Mouse (Mus musculus): ENCODE data around the gene Mgat5. TPM values are rescaled to one million over a fixed set of nuclear protein-coding genes. Genes with fewer than 3 reads are reported as not detected.

Gene Mgat5
- polyA plus RNA-seq, 1 experiment from 2014 or later: 5.1 TPM

- WGBS: 76% methylated on average over 3 of the region's 3 CpGs
- Histone ChIP-seq H3K27me3 (replicated peaks; ENCODE audit: control insufficient read depth, insufficient read depth, low read length) (no peaks in the 10 kb centered on the region), H3K4me1 (ENCODE audit: control insufficient read depth, insufficient read depth, low read length) (no peaks in the 10 kb centered on the region), H3K9me3 (ENCODE audit: control insufficient read depth, low read length) (0 out of 2 replicates have a peak, but pooled peaks cover 3% of the 10 kb centered on the region), H3K4me3 (ENCODE audit: low read depth, low read length) (no peak overlapping the region), H3K9ac (ENCODE audit: low read depth, low read length) (no peak overlapping the region), H3K4me2 (ENCODE audit: low read depth, low read length) (no peak overlapping the region), H3K27ac (replicated peaks; ENCODE audit: low read depth, low read length) (no peak overlapping the region), H3K36me3 (ENCODE audit: control insufficient read depth, insufficient read depth, low read length) (no peaks in the 10 kb centered on the region)
- ATAC-seq (ENCODE audit: low read depth) (no peak), DNase-seq (ENCODE audit: low spot score) (no peak)
Measured at GRCm38 (mm10) chr1:127514479-127514878, 309.7 kb downstream of the Mgat5 start.

GRCm38 (mm10) chr1:127514888-127515287 is 310.1 kb downstream of the Mgat5 start:
- WGBS: 96% methylated on average over 10 of the region's 10 CpGs
- no peaks in the 10 kb centered on the region for H3K4me1 ChIP-seq (ENCODE audit: control insufficient read depth, insufficient read depth, low read length)
- ATAC-seq (ENCODE audit: low read depth) (no peak), DNase-seq (ENCODE audit: low spot score) (no peak)
- no peaks in the 10 kb centered on the region for H3K27me3 ChIP-seq (replicated peaks; ENCODE audit: control insufficient read depth, insufficient read depth, low read length)
- H3K4me3 ChIP-seq (ENCODE audit: low read depth, low read length): no peak overlapping the region
- no peak overlapping the region for H3K9ac ChIP-seq (ENCODE audit: low read depth, low read length)
- H3K27ac ChIP-seq (replicated peaks; ENCODE audit: low read depth, low read length): no peak overlapping the region
- no peak overlapping the region for H3K4me2 ChIP-seq (ENCODE audit: low read depth, low read length)
- no peaks in the 10 kb centered on the region for H3K36me3 ChIP-seq (ENCODE audit: control insufficient read depth, insufficient read depth, low read length)
- 0 out of 2 replicates have a peak, but pooled peaks cover 3% of the 10 kb centered on the region for H3K9me3 ChIP-seq (ENCODE audit: control insufficient read depth, low read length)

- no peak for DNase-seq (ENCODE audit: low spot score)
- H3K4me3 ChIP-seq (ENCODE audit: low read depth, low read length): no peak overlapping the region
- no peaks in the 10 kb centered on the region for H3K4me1 ChIP-seq (ENCODE audit: control insufficient read depth, insufficient read depth, low read length)
- H3K9me3 ChIP-seq (ENCODE audit: control insufficient read depth, low read length): 0 out of 2 replicates have a peak, but pooled peaks cover 3% of the 10 kb centered on the region
- no peak overlapping the region for H3K9ac ChIP-seq (ENCODE audit: low read depth, low read length)
- no peaks in the 10 kb centered on the region for H3K27me3 ChIP-seq (replicated peaks; ENCODE audit: control insufficient read depth, insufficient read depth, low read length)
- WGBS: 86% methylated on average over 8 of the region's 8 CpGs
- no peak overlapping the region for H3K4me2 ChIP-seq (ENCODE audit: low read depth, low read length)
- H3K27ac ChIP-seq (replicated peaks; ENCODE audit: low read depth, low read length): no peak overlapping the region
- ATAC-seq (ENCODE audit: low read depth): no peak
- no peaks in the 10 kb centered on the region for H3K36me3 ChIP-seq (ENCODE audit: control insufficient read depth, insufficient read depth, low read length)
Measured at GRCm38 (mm10) chr1:127523364-127523763, 318.5 kb downstream of the Mgat5 start.

- 48% methylated on average over 14 of the region's 14 CpGs for WGBS
- H3K4me3 ChIP-seq (ENCODE audit: low read depth, low read length): no peak overlapping the region
- H3K27me3 ChIP-seq (replicated peaks; ENCODE audit: control insufficient read depth, insufficient read depth, low read length): no peaks in the 10 kb centered on the region
- H3K4me1 ChIP-seq (ENCODE audit: control insufficient read depth, insufficient read depth, low read length): no peaks in the 10 kb centered on the region
- no peak overlapping the region for H3K4me2 ChIP-seq (ENCODE audit: low read depth, low read length)
- H3K27ac ChIP-seq (replicated peaks; ENCODE audit: low read depth, low read length): no peak overlapping the region
- no peaks in the 10 kb centered on the region for H3K9me3 ChIP-seq (ENCODE audit: control insufficient read depth, low read length)
- peak; percentile 72 for DNase-seq (ENCODE audit: low spot score)
- peak; percentile 83 for ATAC-seq (ENCODE audit: low read depth)
- no peak overlapping the region for H3K9ac ChIP-seq (ENCODE audit: low read depth, low read length)
- H3K36me3 ChIP-seq (ENCODE audit: control insufficient read depth, insufficient read depth, low read length): no peaks in the 10 kb centered on the region
Measured at GRCm38 (mm10) chr1:127530849-127531580, 326.2 kb downstream of the Mgat5 start.

GRCm38 (mm10) chr1:127531723-127532122 is 326.9 kb downstream of the Mgat5 start:
- ATAC-seq (ENCODE audit: low read depth): no peak
- WGBS: 70% methylated on average over 5 of the region's 5 CpGs
- Histone ChIP-seq H3K27me3 (replicated peaks; ENCODE audit: control insufficient read depth, insufficient read depth, low read length) (no peaks in the 10 kb centered on the region), H3K27ac (replicated peaks; ENCODE audit: low read depth, low read length) (no peak overlapping the region), H3K4me2 (ENCODE audit: low read depth, low read length) (no peak overlapping the region), H3K9me3 (ENCODE audit: control insufficient read depth, low read length) (no peaks in the 10 kb centered on the region), H3K9ac (ENCODE audit: low read depth, low read length) (no peak overlapping the region), H3K4me1 (ENCODE audit: control insufficient read depth, insufficient read depth, low read length) (peaks cover 6% of the 10 kb centered on the region; the same call in 1 of the 2 replicates), H3K4me3 (ENCODE audit: low read depth, low read length) (no peak overlapping the region), H3K36me3 (ENCODE audit: control insufficient read depth, insufficient read depth, low read length) (no peaks in the 10 kb centered on the region)
- no peak for DNase-seq (ENCODE audit: low spot score)

- 21% methylated on average over 5 of the region's 5 CpGs for WGBS
- H3K4me3 ChIP-seq (ENCODE audit: low read depth, low read length): no peak overlapping the region
- DNase-seq (ENCODE audit: low spot score) (peak; percentile 20), ATAC-seq (ENCODE audit: low read depth) (no peak)
- peaks cover 20% of the 10 kb centered on the region; the same call in 1 of the 2 replicates for H3K4me1 ChIP-seq (ENCODE audit: control insufficient read depth, insufficient read depth, low read length)
- no peaks in the 10 kb centered on the region for H3K9me3 ChIP-seq (ENCODE audit: control insufficient read depth, low read length)
- no peaks in the 10 kb centered on the region for H3K36me3 ChIP-seq (ENCODE audit: control insufficient read depth, insufficient read depth, low read length)
- H3K27me3 ChIP-seq (replicated peaks; ENCODE audit: control insufficient read depth, insufficient read depth, low read length): no peaks in the 10 kb centered on the region
- H3K4me2 ChIP-seq (ENCODE audit: low read depth, low read length): peak overlapping the region; percentile 51
- H3K9ac ChIP-seq (ENCODE audit: low read depth, low read length): 0 out of 2 replicates have a peak overlapping the region, but pooled peaks have one; percentile 54
- H3K27ac ChIP-seq (replicated peaks; ENCODE audit: low read depth, low read length): peak overlapping the region; percentile 74
Measured at GRCm38 (mm10) chr1:127536448-127536847, 331.6 kb downstream of the Mgat5 start.

- no peaks in the 10 kb centered on the region for H3K36me3 ChIP-seq (ENCODE audit: control insufficient read depth, insufficient read depth, low read length)
- ATAC-seq (ENCODE audit: low read depth) (peak; percentile 92), DNase-seq (ENCODE audit: low spot score) (peak; percentile 93)
- H3K9me3 ChIP-seq (ENCODE audit: control insufficient read depth, low read length): no peaks in the 10 kb centered on the region
- peak overlapping the region; percentile 51 for H3K4me2 ChIP-seq (ENCODE audit: low read depth, low read length)
- H3K27me3 ChIP-seq (replicated peaks; ENCODE audit: control insufficient read depth, insufficient read depth, low read length): no peaks in the 10 kb centered on the region
- H3K27ac ChIP-seq (replicated peaks; ENCODE audit: low read depth, low read length): peak overlapping the region; percentile 74
- H3K4me3 ChIP-seq (ENCODE audit: low read depth, low read length): peak overlapping the region; percentile 23
- 8% methylated on average over 17 of the region's 17 CpGs for WGBS
- H3K9ac ChIP-seq (ENCODE audit: low read depth, low read length): peak overlapping the region; percentile 54; the same call in 1 of the 2 replicates
- peaks cover 20% of the 10 kb centered on the region; the same call in 1 of the 2 replicates for H3K4me1 ChIP-seq (ENCODE audit: control insufficient read depth, insufficient read depth, low read length)
Measured at GRCm38 (mm10) chr1:127537204-127538038, 332.6 kb downstream of the Mgat5 start.
